Mouse (Mus musculus): ENCODE results near the gene Mef2a. TPM values are rescaled to one million over a fixed set of nuclear protein-coding genes. Genes with fewer than 3 reads are reported as not detected.
A peak's percentile ranks its signal among the peaks of the same experiment; 100 is the strongest.
"Not testable (repeated sequence)": the region's sequence is repeated elsewhere in the genome, so short reads cannot be mapped to it uniquely, and the experiment has no call there.

Gene Mef2a
- total RNA-seq, 2 experiments from 2014 or later, result 107 to 109 TPM

GRCm38 (mm10) chr7:67307078-67307477 is 65.6 kb downstream of the Mef2a start:
- intact Hi-C loops (cut with DNase I), result no loop called here

GRCm38 (mm10) chr7:67304937-67305336 is 67.7 kb downstream of the Mef2a start:
- DNase-seq (ENCODE audit: extremely low spot score in 1 of 2, low spot score in 2 of 2), result no peak
- Histone ChIP-seq H3K4me3 (no peak overlapping the region), H3K27ac (no peak overlapping the region)
- intact Hi-C loops (cut with DNase I), result no loop called here
- TF ChIP-seq CTCF (IDR thresholded peaks at IDR 0.05), result no peak

More at GRCm38 (mm10) chr7:67307078-67307477, 65.6 kb downstream of the Mef2a start:
- no peak for TF ChIP-seq CTCF (IDR thresholded peaks at IDR 0.05)
- Histone ChIP-seq H3K27ac (no peak overlapping the region), H3K4me3 (no peak overlapping the region)
- DNase-seq (ENCODE audit: extremely low spot score in 1 of 2, low spot score in 2 of 2), result no peak

- intact Hi-C loops (cut with DNase I), result no loop called here
- TF ChIP-seq CTCF (IDR thresholded peaks at IDR 0.05), result no peak
- DNase-seq (ENCODE audit: extremely low spot score in 1 of 2, low spot score in 2 of 2), result no peak
- no peak overlapping the region for H3K4me3 ChIP-seq
- H3K27ac ChIP-seq, result no peak overlapping the region
Measured at GRCm38 (mm10) chr7:67296419-67296818, 76.2 kb downstream of the Mef2a start.

- TF ChIP-seq CTCF (IDR thresholded peaks at IDR 0.05), result no peak
- intact Hi-C loops (cut with DNase I), result no loop called here
- Histone ChIP-seq H3K4me3 (no peak overlapping the region), H3K27ac (no peak overlapping the region)
- no peak for DNase-seq (ENCODE audit: extremely low spot score in 1 of 2, low spot score in 2 of 2)
Measured at GRCm38 (mm10) chr7:67291356-67291755, 81.3 kb downstream of the Mef2a start.

GRCm38 (mm10) chr7:67287456-67287855 is 85.2 kb downstream of the Mef2a start:
- no peak overlapping the region for H3K27ac ChIP-seq
- peak in 1 of 2 experiments; percentile 26 for DNase-seq (ENCODE audit: extremely low spot score in 1 of 2, low spot score in 2 of 2)
- no peak overlapping the region for H3K4me3 ChIP-seq
- no peak for TF ChIP-seq CTCF (IDR thresholded peaks at IDR 0.05)
- intact Hi-C loops (cut with DNase I), result no loop called here

- Histone ChIP-seq H3K4me3 (no peak overlapping the region), H3K27ac (no peak overlapping the region)
- no peak for DNase-seq (ENCODE audit: extremely low spot score in 1 of 2, low spot score in 2 of 2)
- intact Hi-C loops (cut with DNase I), result no loop called here
- TF ChIP-seq CTCF (IDR thresholded peaks at IDR 0.05), result no peak
Measured at GRCm38 (mm10) chr7:67283581-67283980, 89.1 kb downstream of the Mef2a start.

GRCm38 (mm10) chr7:67270447-67270846 is 102.2 kb downstream of the Mef2a start:
- H3K4me3 ChIP-seq; intact Hi-C loops (cut with DNase I); H3K27ac ChIP-seq; DNase-seq (ENCODE audit: extremely low spot score in 1 of 2, low spot score in 2 of 2): not testable (repeated sequence)

GRCm38 (mm10) chr7:67259828-67260563 is 112.7 kb downstream of the Mef2a start:
- no peak overlapping the region for H3K4me3 ChIP-seq
- DNase-seq (ENCODE audit: extremely low spot score in 1 of 2, low spot score in 2 of 2), result peak in 1 of 2 experiments; percentile 32
- intact Hi-C loops (cut with DNase I), result no loop called here
- peak; percentile 29 for TF ChIP-seq CTCF (IDR thresholded peaks at IDR 0.05)
- no peak overlapping the region for H3K27ac ChIP-seq

GRCm38 (mm10) chr7:67246067-67246466 is 126.6 kb downstream of the Mef2a start:
- intact Hi-C loops (cut with DNase I), result no loop called here
- DNase-seq (ENCODE audit: extremely low spot score in 1 of 2, low spot score in 2 of 2), result no peak
- Histone ChIP-seq H3K4me3 (no peak overlapping the region), H3K27ac (no peak overlapping the region)
- TF ChIP-seq CTCF (IDR thresholded peaks at IDR 0.05), result no peak

GRCm38 (mm10) chr7:67245255-67245654 is 127.4 kb downstream of the Mef2a start:
- intact Hi-C loops (cut with DNase I), result no loop called here
- no peak for TF ChIP-seq CTCF (IDR thresholded peaks at IDR 0.05)
- Histone ChIP-seq H3K27ac (no peak overlapping the region), H3K4me3 (no peak overlapping the region)
- no peak for DNase-seq (ENCODE audit: extremely low spot score in 1 of 2, low spot score in 2 of 2)

GRCm38 (mm10) chr7:67243894-67244282 is 128.8 kb downstream of the Mef2a start:
- peak; percentile 14 for TF ChIP-seq CTCF (IDR thresholded peaks at IDR 0.05)
- intact Hi-C loops (cut with DNase I), result loop anchor here (2.0 to 5.0 kb wide), 3 partner anchors 128 to 387 kb away; partner anchors contain the start of gene Mef2a
- no peak for DNase-seq (ENCODE audit: extremely low spot score in 1 of 2, low spot score in 2 of 2)
- Histone ChIP-seq H3K4me3 (no peak overlapping the region), H3K27ac (no peak overlapping the region)

- peak; percentile 73 for TF ChIP-seq CTCF (IDR thresholded peaks at IDR 0.05)
- DNase-seq (ENCODE audit: extremely low spot score in 1 of 2, low spot score in 2 of 2), result no peak
- Histone ChIP-seq H3K27ac (no peak overlapping the region; the same call in 1 of the 2 replicates), H3K4me3 (no peak overlapping the region)
- intact Hi-C loops (cut with DNase I), result loop anchor here (2.0 to 5.0 kb wide), 3 partner anchors 129 to 387 kb away; partner anchors contain the start of gene Mef2a
Measured at GRCm38 (mm10) chr7:67243121-67243893, 129.4 kb downstream of the Mef2a start.
